Mouse (Mus musculus) liver, adult 10 weeks (tissue): Measurements from ENCODE around the gene Olfr106-ps. TPM values are rescaled to one million over a fixed set of nuclear protein-coding genes. Genes with fewer than 3 reads are reported as not detected.

Experiments used
- polyA plus RNA-seq: library from polyadenylated mRNA; stranded (reverse); fragments of 350-450 nt; fragmentation: Illumina TruSeq; extraction: RNeasy Lipid Tissue Mini Kit (QIAGEN cat#74804); gene quantifications from one replicate; pipeline ENCODE4 v1.2.3, GENCODE M21; 2014; ENCODE audit warnings: low read depth, low replicate concordance

Olfr106-ps gene
- not detected for polyA plus RNA-seq

DNA sequence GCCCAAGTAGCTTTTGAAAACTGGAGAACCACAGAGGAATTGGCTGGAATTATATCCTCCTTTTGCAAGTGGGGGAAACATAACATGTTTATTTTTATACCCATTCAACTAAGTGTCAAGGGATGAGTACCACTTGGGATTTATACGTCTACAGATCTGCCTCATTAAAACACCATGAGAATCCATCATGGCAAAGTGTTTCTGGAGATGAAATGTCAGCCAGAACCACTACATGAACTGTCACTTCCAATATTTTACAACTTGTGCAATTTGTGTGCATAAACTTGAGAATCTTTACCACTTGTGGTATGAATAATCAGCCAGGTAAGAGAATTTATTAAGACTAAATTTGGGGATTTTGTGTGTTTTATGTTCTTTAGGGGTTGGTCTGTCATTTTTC lies at the start of gene Olfr106-ps:
Olfr106-ps (plus strand) TSS at position 301 of the 400 bp plus-strand sequence.

DNA sequence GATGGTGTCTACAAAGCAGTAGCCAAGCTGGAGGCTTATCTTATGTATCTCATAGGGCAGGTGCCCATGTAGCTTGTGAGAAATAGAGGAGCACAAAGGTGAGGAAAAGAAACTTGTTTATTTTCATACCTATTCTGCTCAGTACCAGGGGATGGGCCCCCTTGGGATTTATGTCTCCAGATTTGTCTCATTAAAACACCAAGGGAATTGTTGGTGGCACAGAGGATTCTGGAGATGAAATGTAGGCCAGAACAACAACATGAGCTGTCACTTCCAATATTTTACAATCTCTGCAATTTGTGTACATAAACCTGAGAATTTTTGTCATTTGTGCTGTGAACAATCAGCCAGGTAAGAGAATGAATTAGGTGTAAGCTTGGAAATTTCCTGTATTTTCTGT lies 30.9 kb upstream of the Olfr106-ps start, which contains the start of gene Olfr104-ps:
Olfr104-ps (plus strand) TSS at position 301 of the 400 bp plus-strand sequence.

DNA sequence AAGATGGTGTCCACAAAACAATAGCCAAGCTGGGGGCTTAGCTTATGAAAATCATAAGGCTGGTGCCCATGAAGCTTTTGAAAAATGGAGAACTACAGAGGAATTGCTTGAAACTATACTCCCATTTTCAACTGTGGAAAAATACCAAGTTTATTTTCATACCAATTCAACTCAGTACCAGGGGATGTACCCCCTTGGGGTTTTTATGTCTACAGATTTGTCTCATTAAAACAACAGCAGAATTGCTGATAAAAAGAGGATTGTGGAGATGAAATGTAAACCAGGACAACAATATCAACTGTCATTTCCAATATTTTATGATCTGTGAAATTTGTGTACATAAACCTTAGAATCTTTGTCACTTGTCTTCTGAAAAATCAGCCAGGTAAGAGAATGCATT lies 11.5 kb upstream of the Olfr106-ps start, which contains the start of gene Olfr105-ps:
Olfr105-ps (plus strand) TSS at position 301 of the 400 bp plus-strand sequence.

DNA sequence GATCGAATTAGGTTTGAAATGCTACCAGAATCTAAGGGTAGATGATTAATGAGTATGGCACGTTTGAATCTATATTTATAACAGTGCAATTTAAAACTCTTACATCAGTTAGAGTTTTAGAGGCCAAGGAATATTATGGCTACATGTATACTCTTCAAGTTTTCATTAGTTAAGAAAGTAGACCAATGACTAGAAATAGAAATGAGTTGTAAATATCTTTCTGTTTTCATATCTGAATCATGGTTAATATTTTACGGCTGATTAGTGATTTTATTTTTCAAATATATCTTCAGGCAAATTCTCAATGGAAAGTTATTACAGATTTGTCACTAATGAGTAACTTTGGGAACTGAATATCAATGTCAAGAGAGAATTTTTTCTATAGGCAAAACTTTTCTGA lies 8.7 kb downstream of the Olfr106-ps start, which contains the start of gene Olfr107:
Olfr107 (plus strand) TSS at position 301 of the 400 bp plus-strand sequence.

DNA sequence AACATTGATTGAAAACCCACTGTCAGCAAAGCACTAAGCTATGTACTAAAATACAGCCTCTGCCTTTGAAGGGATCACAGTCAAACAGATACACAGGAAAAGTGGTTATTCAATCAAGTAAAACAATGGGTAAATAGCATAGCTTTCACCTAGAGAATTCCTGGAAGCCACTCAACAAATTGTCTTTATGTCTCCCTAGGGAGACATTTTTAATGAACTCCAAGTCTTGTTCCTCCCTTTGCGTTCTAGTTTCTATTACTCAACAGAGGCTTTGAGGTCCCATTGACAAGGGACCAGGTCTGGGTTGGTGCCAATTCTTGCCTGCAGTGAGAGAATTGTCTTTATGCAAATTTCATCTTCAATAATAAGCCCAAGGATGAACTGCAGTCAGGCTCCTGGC lies 55.0 kb downstream of the Olfr106-ps start, which contains the start of gene Olfr108:
Olfr108 (plus strand) TSS at position 301 of the 400 bp plus-strand sequence.

Other genes with a start within 250 kb of the Olfr106-ps start
- gene Olfr93, start 228.9 kb upstream of the Olfr106-ps start, polyA plus RNA-seq, result not detected
- 0.61 TPM for gene Ubd, start 196.5 kb upstream of the Olfr106-ps start, polyA plus RNA-seq
- not detected for gene Olfr94, start 189.4 kb upstream of the Olfr106-ps start, polyA plus RNA-seq
- not detected for gene Olfr95, start 177.3 kb upstream of the Olfr106-ps start, polyA plus RNA-seq
- gene Olfr96, start 170.2 kb upstream of the Olfr106-ps start, polyA plus RNA-seq, result not detected
- gene Olfr97, start 153.1 kb upstream of the Olfr106-ps start, polyA plus RNA-seq, result not detected
- gene Olfr98, start 126.6 kb upstream of the Olfr106-ps start, polyA plus RNA-seq, result not detected
- 1.0 TPM for gene H2-M3, start 120.2 kb upstream of the Olfr106-ps start, polyA plus RNA-seq
- not detected for gene Olfr99, start 106.9 kb upstream of the Olfr106-ps start, polyA plus RNA-seq
- not detected for gene Olfr101, start 86.1 kb upstream of the Olfr106-ps start, polyA plus RNA-seq
- gene Olfr102, start 73.3 kb upstream of the Olfr106-ps start, polyA plus RNA-seq, result not detected
- gene Olfr103, start 50.7 kb upstream of the Olfr106-ps start, polyA plus RNA-seq, result not detected
- not detected for gene Olfr104-ps, start 30.8 kb upstream of the Olfr106-ps start, polyA plus RNA-seq
- not detected for gene Olfr105-ps, start 11.4 kb upstream of the Olfr106-ps start, polyA plus RNA-seq
- gene Olfr107, start 8.8 kb downstream of the Olfr106-ps start, polyA plus RNA-seq, result not detected
- gene Olfr108, start 55.1 kb downstream of the Olfr106-ps start, polyA plus RNA-seq, result not detected
- gene Olfr109, start 68.5 kb downstream of the Olfr106-ps start, polyA plus RNA-seq, result not detected
- not detected for gene H2-M2, start 93.2 kb downstream of the Olfr106-ps start, polyA plus RNA-seq
- gene Olfr110, start 102.1 kb downstream of the Olfr106-ps start, polyA plus RNA-seq, result not detected
- not detected for gene Olfr111, start 117.6 kb downstream of the Olfr106-ps start, polyA plus RNA-seq
- not detected for gene Olfr112, start 179.1 kb downstream of the Olfr106-ps start, polyA plus RNA-seq
- not detected for gene Olfr113, start 187.3 kb downstream of the Olfr106-ps start, polyA plus RNA-seq
- gene Olfr114, start 202.3 kb downstream of the Olfr106-ps start, polyA plus RNA-seq, result not detected
- gene Olfr115, start 236.7 kb downstream of the Olfr106-ps start, polyA plus RNA-seq, result not detected
- gene Olfr116, start 236.8 kb downstream of the Olfr106-ps start, polyA plus RNA-seq, result not detected